Mouse (Mus musculus) fat pad, adult 2 months (tissue): ENCODE data around the gene 1700029I15Rik.
"Not testable (repeated sequence)": the region's sequence is repeated elsewhere in the genome, so short reads cannot be mapped to it uniquely, and the experiment has no call there.

Source experiments
- DNase-seq: peaks from one replicate; pipeline ENCODE4 v3.0.0-alpha.2; 2011; ENCODE audit warnings: low read depth, low spot score; ENCODE audit errors: extremely low read depth

The 1700029I15Rik gene

DNA sequence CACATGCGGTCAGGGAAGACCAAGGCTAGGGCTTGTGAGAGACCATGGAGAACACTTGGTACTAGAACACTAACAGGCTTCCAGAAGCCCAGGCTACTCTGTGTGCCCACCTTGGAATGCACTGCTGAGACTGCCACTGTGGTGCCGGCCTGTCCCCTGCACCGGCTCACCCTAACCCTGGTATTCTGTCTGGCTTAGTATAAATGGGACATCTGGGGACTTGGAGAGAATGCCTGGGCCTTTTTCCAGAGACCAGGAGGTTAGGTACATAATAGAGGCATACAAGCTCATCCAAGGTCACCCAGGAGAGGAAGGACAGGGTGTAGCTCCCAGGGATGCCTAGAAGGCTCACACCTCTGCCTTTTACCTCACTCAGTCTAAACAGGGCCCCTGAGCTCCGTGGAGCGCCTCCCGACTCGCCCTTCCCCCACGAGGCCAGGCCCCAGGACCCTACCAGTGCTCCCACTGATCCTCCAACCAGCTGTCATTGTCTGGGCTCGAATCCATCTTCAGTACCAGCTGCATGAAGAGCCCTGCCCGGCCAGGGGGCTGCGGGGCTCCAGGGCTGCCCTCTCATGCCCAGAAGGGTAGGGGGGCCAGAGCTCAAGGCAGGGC is 9.5 kb downstream of the 1700029I15Rik start:
- DNase-seq = no peak

DNA sequence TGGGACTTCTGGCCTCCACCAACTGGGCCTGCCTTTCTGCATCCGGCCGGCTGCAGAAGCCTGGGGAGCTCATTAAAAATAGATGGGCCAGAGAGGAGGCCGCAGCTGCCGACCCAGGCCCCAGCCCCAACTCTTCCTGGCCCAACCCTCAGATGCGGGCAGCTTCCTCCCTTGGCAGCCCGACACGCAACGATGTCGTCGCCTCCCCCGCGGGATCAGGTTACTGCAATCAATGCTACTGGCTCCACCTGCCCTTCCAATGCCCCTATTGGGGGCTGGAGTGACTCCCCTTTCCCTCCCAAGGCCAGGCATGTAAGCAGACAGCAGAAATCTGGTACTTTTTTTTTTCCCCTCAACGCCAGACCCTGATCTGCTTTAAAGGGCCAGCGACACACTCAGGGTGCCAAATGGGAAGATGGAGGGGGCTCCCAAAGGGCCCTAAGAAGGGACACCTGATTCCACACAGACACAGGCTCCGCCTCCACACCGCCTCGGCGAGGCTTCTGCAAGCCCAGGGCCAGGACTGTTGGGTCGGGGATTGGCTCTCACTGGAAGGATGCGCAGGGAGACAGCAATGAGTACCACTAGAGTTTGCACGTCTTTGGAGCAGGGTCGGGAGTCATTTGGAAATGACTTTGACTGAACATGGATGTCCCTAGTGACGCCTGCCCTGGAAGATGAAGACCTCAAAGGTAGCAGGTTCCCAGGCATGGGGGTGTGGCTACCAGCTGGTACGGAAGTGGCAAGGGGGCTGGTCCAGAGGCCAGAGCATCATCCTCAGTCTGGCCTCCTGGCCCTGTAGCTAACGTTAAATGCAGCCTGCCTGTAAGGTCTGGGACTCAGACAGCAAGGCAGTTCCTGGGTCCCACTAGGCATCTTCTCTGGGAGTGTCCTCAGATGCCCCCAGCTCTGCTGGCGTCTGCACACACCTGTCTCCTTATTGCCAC is 10.3 kb downstream of the 1700029I15Rik start:
- DNase-seq = no peak

GRCm38 (mm10) chr2:92395535-92395934 is 13.2 kb downstream of the 1700029I15Rik start:
- DNase-seq = no peak

DNA sequence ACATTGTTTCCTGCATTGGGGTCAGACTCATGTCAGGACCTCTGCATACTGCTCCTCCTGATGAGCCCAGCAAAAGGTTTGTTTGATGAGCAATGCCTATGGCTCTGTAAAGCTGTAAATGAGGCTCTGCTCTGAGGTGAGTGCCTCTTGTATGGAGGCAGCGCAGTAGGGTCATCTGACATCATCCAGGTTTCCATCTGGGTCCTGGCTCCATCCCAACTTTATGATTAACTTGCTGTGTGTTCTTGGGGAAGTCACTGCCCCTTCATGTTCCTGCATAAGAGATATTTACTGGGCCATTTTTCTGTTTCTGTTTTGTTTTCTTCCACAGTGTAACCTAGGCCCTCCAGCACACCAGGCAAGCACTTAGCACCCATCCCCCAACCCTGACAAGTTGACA is 15.1 kb downstream of the 1700029I15Rik start:
- no peak for DNase-seq

GRCm38 (mm10) chr2:92399877-92400276 is 17.5 kb downstream of the 1700029I15Rik start:
- not testable (repeated sequence) for DNase-seq

GRCm38 (mm10) chr2:92400682-92401081 is 18.3 kb downstream of the 1700029I15Rik start:
- DNase-seq = no peak

DNA sequence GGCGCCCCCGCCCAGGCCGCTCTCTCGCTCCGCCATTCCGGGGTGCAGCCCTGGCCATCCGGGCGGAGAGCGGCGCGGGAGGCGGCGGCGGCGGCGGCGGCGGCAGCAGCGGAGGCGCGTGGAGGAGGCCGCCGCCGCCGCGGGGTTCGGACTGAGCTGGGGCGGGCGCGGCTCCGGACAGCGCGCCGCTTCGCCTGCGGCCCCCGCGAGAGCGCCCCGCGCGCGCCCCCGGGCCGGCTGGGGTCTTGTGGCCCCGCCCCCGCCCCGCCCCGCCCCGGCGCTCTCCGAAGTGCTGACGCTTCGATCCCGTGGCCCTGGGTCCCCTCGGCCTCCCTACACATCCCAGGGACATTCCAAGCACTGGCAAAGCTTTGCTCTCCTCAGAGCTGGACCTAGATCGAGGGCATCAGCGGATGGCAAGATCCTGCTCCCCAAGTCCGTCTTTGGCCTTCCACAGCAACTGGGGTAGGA is 18.8 kb downstream of the 1700029I15Rik start, which contains the start of gene Mapk8ip1:
Gene Mapk8ip1, minus strand, starts transcription at position 173 of the 471 bp plus-strand sequence.
- no peak for DNase-seq

- DNase-seq = no peak
Observed at GRCm38 (mm10) chr2:92402591-92403326, 20.4 kb downstream of the 1700029I15Rik start.

GRCm38 (mm10) chr2:92403776-92404319 is 21.5 kb downstream of the 1700029I15Rik start:
- DNase-seq = peak; percentile 78

DNA sequence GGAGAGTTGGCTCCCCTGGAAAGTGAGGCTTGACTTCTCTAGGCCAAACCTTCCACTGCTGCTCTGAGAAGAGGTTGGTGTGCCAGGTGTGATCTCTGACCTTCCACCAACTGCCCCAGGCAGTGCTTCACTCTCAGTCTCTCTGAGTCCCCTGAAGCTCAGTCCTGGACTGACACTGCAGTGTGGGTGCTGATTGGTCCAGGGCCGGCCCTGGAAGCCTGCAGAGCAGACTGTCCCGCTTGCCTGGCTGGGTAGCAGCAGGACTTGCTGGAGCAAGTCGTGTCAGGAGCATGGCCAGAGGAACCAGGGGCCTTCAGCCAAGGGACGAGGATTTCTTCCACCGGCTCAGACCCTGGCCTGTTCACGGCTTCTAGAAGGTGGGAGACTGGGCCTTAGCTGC is 22.4 kb downstream of the 1700029I15Rik start:
- peak; percentile 92 for DNase-seq

DNA sequence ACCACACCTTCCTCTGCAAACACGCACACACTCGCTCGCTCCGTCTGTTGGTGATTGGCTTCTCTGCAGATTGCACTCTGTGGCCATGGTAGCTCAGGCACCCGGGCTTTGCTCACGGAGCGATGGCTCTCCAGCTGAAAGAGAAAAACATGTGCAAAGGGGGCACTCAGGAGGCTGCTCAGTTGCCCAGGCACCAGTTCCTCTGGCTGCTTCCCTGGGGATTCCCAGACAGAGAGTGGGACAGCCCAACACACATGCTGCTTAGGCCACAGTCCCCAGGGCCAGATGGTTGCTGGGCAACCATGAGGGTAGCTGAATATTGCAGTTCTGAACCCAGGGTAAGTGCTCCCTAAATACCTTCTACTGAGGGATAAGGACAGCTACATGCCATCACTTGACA is 23.3 kb downstream of the 1700029I15Rik start:
- no peak for DNase-seq

DNA sequence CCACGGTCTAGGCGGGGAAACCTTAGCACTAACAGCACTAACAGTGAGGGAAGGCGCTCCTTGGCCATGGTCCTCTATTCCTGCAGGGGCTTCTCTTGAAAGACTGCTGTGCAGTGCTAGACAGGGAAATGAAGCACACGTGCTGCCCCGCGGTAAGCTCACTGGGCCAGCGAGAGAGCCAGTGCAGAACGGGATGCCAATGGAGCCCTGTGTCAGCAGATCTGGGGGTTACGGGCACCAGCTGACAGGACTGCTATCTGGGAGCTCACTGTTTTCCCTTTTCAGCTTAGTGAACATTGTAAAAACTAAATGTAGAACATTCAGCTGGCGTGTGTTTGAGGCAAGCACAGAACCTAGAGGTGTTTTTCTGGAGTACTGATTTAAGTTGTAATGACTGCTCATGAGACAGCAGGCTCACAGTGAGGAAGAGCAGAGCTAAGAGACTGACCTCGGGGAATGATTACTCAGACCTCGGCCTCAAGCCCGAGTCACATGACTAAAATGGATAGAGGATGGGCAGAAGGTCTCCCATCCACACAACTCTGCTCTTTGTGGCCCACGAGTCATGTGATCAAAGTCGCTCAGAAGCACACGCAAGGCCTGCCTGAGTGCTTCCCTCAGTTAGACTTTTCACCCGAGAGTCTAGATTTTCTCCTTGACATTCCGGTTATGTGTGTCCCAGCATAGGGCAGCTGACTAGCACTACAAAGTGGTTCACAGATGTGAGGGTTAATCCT is 26.1 kb downstream of the 1700029I15Rik start:
- no peak for DNase-seq

DNA sequence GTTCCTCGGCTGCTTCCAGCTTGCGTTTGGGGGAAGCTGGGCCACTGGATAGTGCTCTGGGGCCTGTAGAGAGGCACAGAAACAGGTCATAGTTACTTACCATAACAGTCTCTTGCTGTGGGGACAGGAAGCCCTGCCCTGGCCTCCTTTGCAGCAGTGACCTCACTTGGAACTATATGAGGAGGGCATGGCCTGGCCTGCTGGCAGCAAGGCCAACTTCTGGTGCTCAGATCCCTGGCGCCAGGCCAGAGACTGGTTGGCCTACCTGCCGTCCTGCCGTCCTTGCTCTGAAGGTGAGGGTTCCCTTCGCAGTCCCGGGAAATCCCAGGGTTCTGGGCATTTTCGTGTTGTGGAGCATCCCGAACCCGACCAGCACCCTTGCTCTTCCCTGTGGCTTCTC is 29.4 kb downstream of the 1700029I15Rik start:
- DNase-seq = no peak

GRCm38 (mm10) chr2:92421723-92422387 is 39.5 kb downstream of the 1700029I15Rik start:
- no peak for DNase-seq

DNA sequence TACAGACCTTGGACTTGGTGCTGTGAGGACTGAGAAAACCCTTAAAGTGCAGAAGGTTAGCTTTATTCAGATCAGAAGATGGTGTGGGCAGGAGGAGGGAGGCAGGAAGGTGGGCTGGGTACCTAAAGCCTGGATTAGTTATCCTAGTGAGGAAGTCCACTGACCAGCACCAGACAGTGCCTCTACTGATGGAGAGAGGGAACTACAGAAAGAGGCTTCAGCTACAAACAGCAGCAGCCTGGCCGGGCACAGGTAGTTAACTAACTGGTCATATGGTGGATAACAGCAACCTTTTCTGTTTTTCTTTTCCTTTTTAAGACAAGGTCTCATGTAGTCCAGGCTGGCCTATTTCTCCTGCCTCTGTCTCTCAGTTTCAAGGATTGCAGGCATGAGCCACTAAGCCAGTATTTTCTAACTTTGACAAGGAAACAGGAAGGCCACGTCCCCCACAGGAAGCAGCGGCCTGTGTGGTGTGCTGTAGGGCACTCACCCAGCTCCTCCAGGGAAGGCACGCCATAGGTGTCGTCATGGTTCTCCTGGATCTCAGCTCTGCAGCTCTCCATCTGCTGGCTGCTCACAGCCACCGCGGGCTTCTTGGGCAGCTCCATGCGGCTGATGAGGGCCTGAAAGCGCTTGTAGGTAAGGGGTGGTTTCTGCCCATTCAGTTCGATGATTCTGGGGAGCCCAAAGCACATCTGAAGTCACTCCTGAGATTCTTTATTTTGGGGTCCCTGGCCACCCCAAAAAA is 40.2 kb downstream of the 1700029I15Rik start:
- no peak for DNase-seq

- no peak for DNase-seq
Observed at GRCm38 (mm10) chr2:92423156-92423555, 40.8 kb downstream of the 1700029I15Rik start.

DNA sequence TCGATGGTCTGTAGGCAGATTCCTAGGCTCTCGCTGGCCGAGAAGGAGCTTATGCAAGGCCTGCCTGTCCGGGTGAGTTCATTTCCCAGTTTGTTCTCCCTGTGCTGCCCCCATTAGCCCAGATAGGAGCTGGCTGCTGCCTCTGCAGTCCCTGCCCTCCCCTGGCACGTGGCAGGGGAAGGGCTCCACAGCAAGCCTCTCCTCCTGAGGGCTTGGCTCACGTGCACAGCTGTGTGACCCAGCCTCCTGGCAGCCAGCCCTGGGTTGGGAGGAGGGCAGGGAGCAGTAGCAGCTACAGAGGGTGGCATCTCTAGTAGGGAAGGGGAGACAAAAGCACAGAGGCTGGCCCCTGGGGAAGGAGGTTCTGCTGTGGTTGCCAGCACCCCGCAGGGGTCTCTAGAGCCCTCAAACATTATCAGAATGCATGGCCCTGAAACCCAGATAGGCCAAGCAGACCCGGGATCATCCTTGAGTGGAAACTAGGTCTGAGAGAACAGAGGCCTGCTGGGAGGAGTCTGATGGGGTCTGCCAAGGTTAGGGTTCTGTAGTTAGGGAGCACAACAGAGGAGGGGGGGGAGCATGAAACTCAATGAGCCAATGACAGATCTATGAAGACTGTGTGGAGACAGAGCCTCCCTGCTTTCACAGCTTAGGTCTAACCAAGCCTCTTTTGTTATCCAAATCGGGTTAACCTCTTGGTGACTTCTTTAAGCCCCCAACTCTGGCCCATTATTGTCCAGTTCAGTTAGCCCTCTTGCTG is 41.5 kb downstream of the 1700029I15Rik start:
- no peak for DNase-seq
